Mouse (Mus musculus): ENCODE measurements around the gene Ubl4b. TPM values are rescaled to one million over a fixed set of nuclear protein-coding genes. Genes with fewer than 3 reads are reported as not detected.

Gene Ubl4b
- not detected in 2 replicates for polyA plus RNA-seq (2015; fragmentation: Nextera tagmentation; extraction: Ambion mirVana)

GRCm38 (mm10) chr3:107554842-107555241 is at the start of gene Ubl4b:
TSS of gene Ubl4b (minus strand) at chr3:107555073.

DNA sequence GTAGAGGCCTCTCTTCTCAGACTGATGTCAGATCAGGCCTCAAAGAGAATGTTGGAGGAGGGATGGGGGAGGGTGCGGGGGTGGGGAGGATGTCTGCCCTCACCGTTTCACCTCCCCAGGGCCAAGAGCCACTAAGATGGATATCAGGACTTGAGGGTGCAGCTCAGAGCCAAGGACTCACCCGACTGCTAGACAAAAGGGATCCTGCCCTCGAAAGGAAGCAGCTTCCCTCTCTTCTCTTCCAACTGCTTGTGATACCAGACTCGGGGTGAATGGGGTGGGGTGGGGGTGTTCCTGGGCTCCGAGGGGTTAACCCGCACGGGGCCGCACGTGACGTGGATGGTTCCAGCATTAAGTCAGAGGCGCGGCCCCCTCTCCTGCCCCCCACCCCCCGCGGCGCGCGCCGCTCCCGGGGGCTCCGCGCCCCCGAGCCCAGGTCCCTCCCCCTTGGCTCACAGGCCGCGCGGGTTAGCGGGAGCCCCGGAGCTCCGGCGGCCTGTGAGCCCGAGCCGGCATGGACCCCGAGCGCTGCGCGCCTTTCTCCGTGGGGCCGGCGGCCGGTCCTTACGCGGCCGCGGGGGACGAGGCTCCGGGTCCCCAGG is 39.9 kb upstream of the Ubl4b start, which contains the start of gene Alx3:
TSS of gene Alx3 (plus strand) at position 370 of the 602 bp plus-strand sequence.

GRCm38 (mm10) chr3:107517631-107518108 is 37.2 kb downstream of the Ubl4b start, which contains the start of gene Slc6a17:
TSS of gene Slc6a17 (minus strand) at chr3:107518018.

Other genes with a start within 250 kb of the Ubl4b start
- 5.6 and 8.5 TPM in 2 replicates for gene Rbm15, start 221.4 kb downstream of the Ubl4b start, polyA plus RNA-seq (2015; fragmentation: Nextera tagmentation; extraction: Ambion mirVana)
- gene Kcnc4, start 95.5 kb downstream of the Ubl4b start, polyA plus RNA-seq (2015; fragmentation: Nextera tagmentation; extraction: Ambion mirVana), result 4.8 and 6.4 TPM in 2 replicates
- 0.66 and 2.7 TPM in 2 replicates for gene Slc6a17, start 37.1 kb downstream of the Ubl4b start, polyA plus RNA-seq (2015; fragmentation: Nextera tagmentation; extraction: Ambion mirVana)
- not detected in 2 replicates for gene Alx3, start 40.0 kb upstream of the Ubl4b start, polyA plus RNA-seq (2015; fragmentation: Nextera tagmentation; extraction: Ambion mirVana)
- not detected in 2 replicates for gene Gm10961, start 76.2 kb upstream of the Ubl4b start, polyA plus RNA-seq (2015; fragmentation: Nextera tagmentation; extraction: Ambion mirVana)
- gene Strip1, start 76.6 kb upstream of the Ubl4b start, polyA plus RNA-seq (2015; fragmentation: Nextera tagmentation; extraction: Ambion mirVana), result 22.0 and 23.1 TPM in 2 replicates
- 46.7 and 67.6 TPM in 2 replicates for gene Ahcyl1, start 141.5 kb upstream of the Ubl4b start, polyA plus RNA-seq (2015; fragmentation: Nextera tagmentation; extraction: Ambion mirVana)
- 15.7 and 15.9 TPM in 2 replicates for gene Csf1, start 205.4 kb upstream of the Ubl4b start, polyA plus RNA-seq (2015; fragmentation: Nextera tagmentation; extraction: Ambion mirVana)